Mouse (Mus musculus) cerebellum, adult 2 months (tissue): Measurements from ENCODE around the gene Tdrd7.

Experiments
- CTCF ChIP-seq: fragments of 200-500 bp; IDR thresholded peaks from 2 replicates; pipeline ENCODE4 v1.5.1; 2011; ENCODE audit warnings: low read depth, mild to moderate bottlenecking, control low read depth, low read length, moderate library complexity, borderline replicate concordance; ENCODE audit not compliant: insufficient read depth
- POLR2A ChIP-seq: fragments of 200-500 bp; IDR thresholded peaks from 2 replicates; pipeline ENCODE4 v1.6.1; 2011; ENCODE audit warnings: low read length, control low read depth, borderline replicate concordance; ENCODE audit not compliant: insufficient read depth

DNA sequence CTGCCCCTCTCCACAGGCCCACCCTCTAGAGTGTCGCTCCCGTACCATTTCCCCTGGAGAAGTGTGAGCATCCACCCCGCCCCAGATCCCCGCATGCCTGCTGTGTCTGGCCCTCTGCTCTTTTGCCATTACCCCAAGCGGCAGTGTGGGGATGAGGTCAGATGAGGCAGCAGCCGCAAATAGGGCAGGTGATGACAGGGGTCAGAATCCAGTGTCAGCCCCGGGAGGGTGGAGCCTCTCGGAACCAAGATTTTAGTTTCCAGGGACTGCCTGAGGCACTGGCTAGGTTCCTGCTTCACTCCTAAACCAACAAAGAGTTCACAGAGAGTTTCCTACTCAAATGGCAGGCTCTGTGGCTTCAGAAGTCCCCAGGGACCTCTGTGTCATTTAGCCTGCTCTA is 99.1 kb downstream of the Tdrd7 start:
- TF ChIP-seq CTCF (no peak), POLR2A (no peak)
